Mouse (Mus musculus): ENCODE measurements around the gene Notch4.

DNA sequence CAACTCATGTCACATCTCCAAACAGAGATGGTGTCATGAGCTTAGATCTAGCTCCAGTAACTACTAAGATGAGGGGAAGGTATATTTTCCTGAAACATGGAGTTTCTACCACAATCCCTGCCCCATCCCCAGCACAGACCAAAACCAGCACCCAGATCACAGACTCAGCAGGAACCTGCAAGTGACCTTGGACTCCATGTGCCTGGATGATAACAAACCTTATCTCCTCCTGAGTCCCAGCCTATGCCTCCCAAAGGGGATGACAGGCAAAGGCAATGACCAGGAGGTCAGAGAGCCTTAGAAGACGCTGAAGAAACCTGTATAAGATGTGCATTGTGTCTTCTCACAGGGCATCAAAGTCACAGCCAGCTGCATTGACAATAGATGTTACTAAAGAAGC is 45.1 kb upstream of the Notch4 start:
- TF ChIP-seq CTCF (IDR thresholded peaks at IDR 0.05; ENCODE audit: low read depth) (no peak), EP300 (IDR thresholded peaks at IDR 0.05; ENCODE audit: low read depth) (no peak)
